Mouse (Mus musculus) kidney, embryonic 14.5 days (tissue): ENCODE data around the gene Map2k5. TPM values are rescaled to one million over a fixed set of nuclear protein-coding genes. Genes with fewer than 3 reads are reported as not detected.

Experiments
- ATAC-seq: fragments of 200-750 bp; cut with Nextera tagmentation; 2 replicates; pipeline ENCODE4 v1.8.0; 2017; ENCODE audit warnings: moderate number of reproducible peaks, mild to moderate bottlenecking, moderate TSS enrichment, moderate library complexity; ENCODE audit not compliant: low FRiP score, low TSS enrichment
- H3K27ac ChIP-seq: fragments of 300-500 bp; sonication (generic); 2 replicates; pipeline ENCODE4 v1.5.1; 2014; ENCODE audit warnings: low read depth, mild to moderate bottlenecking, low read length, moderate library complexity, mixed read lengths
- H3K27me3 ChIP-seq: fragments of 300-500 bp; sonication (generic); 2 replicates; pipeline ENCODE4 v1.6.1; 2014; ENCODE audit warnings: mild to moderate bottlenecking, low read length; ENCODE audit not compliant: control insufficient read depth, insufficient read depth
- H3K36me3 ChIP-seq: fragments of 300-500 bp; sonication (generic); 2 replicates; pipeline ENCODE4 v1.6.1; 2014; ENCODE audit warnings: low read length, mixed read lengths; ENCODE audit not compliant: control insufficient read depth, insufficient read depth
- H3K4me1 ChIP-seq: fragments of 300-500 bp; sonication (generic); 2 replicates; pipeline ENCODE4 v1.6.1; 2014; ENCODE audit warnings: low read length, mixed read lengths; ENCODE audit not compliant: control insufficient read depth, insufficient read depth
- H3K4me2 ChIP-seq: fragments of 300-500 bp; sonication (generic); replicated peaks from 2 replicates; pipeline ENCODE4 v1.6.1; 2014; ENCODE audit warnings: low read depth, mild to moderate bottlenecking, low read length
- H3K4me3 ChIP-seq: fragments of 300-500 bp; sonication (generic); 2 replicates; pipeline ENCODE4 v1.5.1; 2014; ENCODE audit warnings: mild to moderate bottlenecking, low read length
- H3K9ac ChIP-seq: fragments of 300-500 bp; sonication (generic); 2 replicates; pipeline ENCODE4 v1.6.1; 2014; ENCODE audit warnings: low read depth, mild to moderate bottlenecking, low read length, moderate library complexity
- H3K9me3 ChIP-seq: fragments of 300-500 bp; sonication (generic); 2 replicates; pipeline ENCODE4 v1.6.1; 2016; ENCODE audit warnings: low read length; ENCODE audit not compliant: control insufficient read depth
- WGBS: fragments of 180-500 bp; shearing (Covaris S2); extraction: QIAGEN DNeasy Blood & Tissue Kit; methylation state at CpG from one replicate; pipeline ENCODE4 v1.1.7; 2014; 5-methylcytosine and 5-hydroxymethylcytosine counted together
- polyA plus RNA-seq: library from polyadenylated mRNA; unstranded; fragments of >200 nt; fragmentation: Nextera tagmentation; extraction: Ambion mirVana; gene quantifications from 2 replicates; pipeline ENCODE4 v1.2.1, GENCODE M21; 2014

Map2k5 gene
- polyA plus RNA-seq, 1 experiment from 2014 or later: 40.3 TPM

DNA sequence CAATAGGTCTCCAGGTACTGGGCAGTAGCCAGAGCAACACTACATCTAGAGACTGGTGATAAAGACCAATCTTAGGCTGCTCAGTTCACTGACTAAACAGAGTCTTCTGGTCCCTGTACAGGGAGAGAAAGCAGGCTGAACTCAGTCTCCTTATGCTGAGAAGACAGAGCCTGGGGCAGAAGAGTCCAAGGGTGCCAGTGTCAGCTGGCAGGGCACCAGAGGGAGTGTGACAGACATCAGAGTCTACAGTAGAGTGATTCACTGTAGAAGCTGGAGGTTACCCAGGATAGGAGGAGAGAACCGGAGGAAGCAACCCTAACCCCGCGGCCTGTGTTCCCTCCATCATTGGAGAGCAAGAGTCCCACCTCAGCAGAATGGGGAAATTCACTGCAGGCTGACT, 79.0 kb downstream of the Map2k5 start:
- H3K27me3 ChIP-seq: no peaks in the 10 kb centered on the region
- WGBS: 91% methylated on average over 3 of the region's 3 CpGs
- no peak overlapping the region for H3K4me2 ChIP-seq
- peaks cover 8% of the 10 kb centered on the region; the same call in 1 of the 2 replicates for H3K4me1 ChIP-seq
- no peak overlapping the region for H3K4me3 ChIP-seq
- no peak for ATAC-seq
- H3K27ac ChIP-seq: no peak overlapping the region
- no peaks in the 10 kb centered on the region for H3K36me3 ChIP-seq
- peaks cover 3% of the 10 kb centered on the region; the same call in 1 of the 2 replicates for H3K9me3 ChIP-seq
- no peak overlapping the region for H3K9ac ChIP-seq

DNA sequence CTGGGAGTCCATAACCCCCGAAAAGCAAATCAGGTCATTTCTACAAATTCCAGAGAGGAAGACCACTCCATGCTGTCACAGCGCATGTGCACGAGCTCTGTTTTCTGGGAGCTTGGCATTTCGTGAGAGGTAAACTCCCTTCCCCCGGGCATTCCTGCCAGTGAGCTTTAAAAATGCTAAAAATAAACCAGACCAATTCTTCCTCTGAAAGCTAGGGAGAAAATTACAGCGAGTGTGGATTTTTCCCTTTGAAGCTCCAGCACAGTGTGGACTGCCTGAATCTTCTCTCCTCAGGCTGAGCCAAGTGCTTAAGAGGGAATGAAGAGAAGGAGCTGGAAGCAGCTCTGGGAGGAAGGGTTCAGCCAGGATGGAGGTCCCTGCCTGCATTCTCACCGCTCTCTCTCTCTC, 82.1 kb downstream of the Map2k5 start:
- Histone ChIP-seq H3K4me2 (no peak overlapping the region), H3K9me3 (peaks cover 3% of the 10 kb centered on the region; the same call in 1 of the 2 replicates), H3K9ac (no peak overlapping the region), H3K36me3 (peaks cover 14% of the 10 kb centered on the region; the same call in 1 of the 2 replicates), H3K27me3 (no peaks in the 10 kb centered on the region), H3K4me3 (no peak overlapping the region), H3K27ac (no peak overlapping the region), H3K4me1 (peaks cover 8% of the 10 kb centered on the region; the same call in 1 of the 2 replicates)
- no peak for ATAC-seq
- 75% methylated on average over 7 of the region's 7 CpGs for WGBS

DNA sequence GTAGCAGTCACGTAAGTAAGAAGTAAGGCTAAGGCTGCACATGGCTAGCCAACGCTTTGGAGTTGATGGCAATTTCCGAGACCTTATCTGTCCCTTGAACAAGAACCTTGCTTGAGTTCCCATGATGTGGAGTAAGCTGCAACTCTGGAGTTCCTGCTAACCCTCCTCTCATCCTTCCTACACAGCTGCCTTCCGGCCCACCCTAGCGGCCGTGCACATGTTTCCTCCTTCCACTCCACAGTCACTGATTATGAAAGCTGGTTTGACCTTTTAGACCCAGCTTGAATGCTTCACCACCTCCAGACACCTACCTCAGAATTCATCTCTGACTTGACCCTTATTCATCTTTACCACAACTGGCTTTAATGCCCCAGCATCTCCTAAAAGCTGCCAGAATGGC, 82.9 kb downstream of the Map2k5 start:
- H3K9ac ChIP-seq: no peak overlapping the region
- H3K4me2 ChIP-seq: no peak overlapping the region
- 62% methylated on average over 6 of the region's 6 CpGs for whole genome bisulfite sequencing
- no peaks in the 10 kb centered on the region for H3K9me3 ChIP-seq
- no peak overlapping the region for H3K4me3 ChIP-seq
- peaks cover 8% of the 10 kb centered on the region; the same call in 1 of the 2 replicates for H3K4me1 ChIP-seq
- H3K27me3 ChIP-seq: no peaks in the 10 kb centered on the region
- ATAC-seq: no peak
- no peak overlapping the region for H3K27ac ChIP-seq
- peaks cover 17% of the 10 kb centered on the region; the same call in 1 of the 2 replicates for H3K36me3 ChIP-seq

- Histone ChIP-seq H3K4me1 (peaks cover 8% of the 10 kb centered on the region; the same call in 1 of the 2 replicates), H3K4me3 (no peak overlapping the region), H3K4me2 (no peak overlapping the region), H3K27me3 (no peaks in the 10 kb centered on the region), H3K36me3 (peaks cover 20% of the 10 kb centered on the region; the same call in 1 of the 2 replicates), H3K9ac (no peak overlapping the region), H3K27ac (no peak overlapping the region), H3K9me3 (no peaks in the 10 kb centered on the region)
- peak; percentile 35; the same call in 1 of the 2 replicates for ATAC-seq
- WGBS: 13% methylated on average over 13 of the region's 13 CpGs
Measured at GRCm38 (mm10) chr9:63293781-63294480, 83.8 kb downstream of the Map2k5 start.

DNA sequence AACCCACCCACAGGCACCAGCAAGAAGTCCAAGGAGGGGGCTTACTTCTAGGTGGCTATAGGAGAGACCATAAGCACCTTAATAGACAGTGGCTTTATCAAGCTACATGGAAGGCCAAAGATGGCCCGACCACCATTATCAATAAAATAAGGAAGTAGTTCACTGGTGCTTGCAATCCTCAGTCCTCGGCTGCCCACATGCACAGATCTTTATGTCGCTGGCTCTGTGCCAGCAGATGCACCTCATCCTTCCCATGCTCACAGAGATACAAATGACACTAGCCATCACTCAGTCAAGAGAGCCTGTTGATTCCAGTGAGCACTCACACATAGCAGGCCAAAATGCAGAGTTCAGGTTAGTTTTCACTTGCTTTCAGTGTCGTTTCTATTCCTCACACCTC, 89.0 kb downstream of the Map2k5 start:
- no peaks in the 10 kb centered on the region for H3K9me3 ChIP-seq
- ATAC-seq: no peak
- 85% methylated on average over 4 of the region's 4 CpGs for WGBS
- H3K4me3 ChIP-seq: no peak overlapping the region
- no peaks in the 10 kb centered on the region for H3K4me1 ChIP-seq
- no peaks in the 10 kb centered on the region for H3K27me3 ChIP-seq
- H3K36me3 ChIP-seq: peaks cover 23% of the 10 kb centered on the region; the same call in 1 of the 2 replicates
- H3K9ac ChIP-seq: no peak overlapping the region
- H3K4me2 ChIP-seq: no peak overlapping the region
- H3K27ac ChIP-seq: no peak overlapping the region

- 93% methylated on average over 9 of the region's 9 CpGs for WGBS
Measured at GRCm38 (mm10) chr9:63284392-63284791, 93.3 kb downstream of the Map2k5 start.

DNA sequence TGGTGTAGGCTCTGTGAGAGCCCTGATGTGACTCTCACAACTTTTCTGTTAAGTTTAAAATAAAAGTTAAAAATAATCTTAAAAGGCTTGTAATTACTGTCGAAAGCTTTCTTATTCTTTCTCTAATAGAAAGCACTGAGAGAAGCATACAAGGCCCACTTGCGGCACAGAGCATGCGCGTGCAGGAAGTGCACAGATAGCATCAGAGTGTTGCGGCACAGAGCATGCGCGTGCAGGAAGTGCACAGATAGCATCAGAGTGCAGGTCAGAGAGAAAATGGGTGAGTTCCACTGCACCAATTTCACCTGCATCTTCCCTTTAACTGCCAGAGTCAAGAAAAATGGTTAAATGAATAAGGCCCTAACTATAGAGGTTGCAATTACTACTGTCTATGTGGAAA, 95.7 kb downstream of the Map2k5 start:
- 86% methylated on average over 7 of the region's 7 CpGs for WGBS

More at GRCm38 (mm10) chr9:63284392-63284791, 93.3 kb downstream of the Map2k5 start:
- Histone ChIP-seq H3K4me2 (no peak overlapping the region), H3K27ac (no peak overlapping the region), H3K4me3 (no peak overlapping the region), H3K9me3 (no peaks in the 10 kb centered on the region), H3K27me3 (no peaks in the 10 kb centered on the region), H3K36me3 (peaks cover 3% of the 10 kb centered on the region; the same call in 1 of the 2 replicates), H3K9ac (no peak overlapping the region), H3K4me1 (no peaks in the 10 kb centered on the region)
- no peak for ATAC-seq

DNA sequence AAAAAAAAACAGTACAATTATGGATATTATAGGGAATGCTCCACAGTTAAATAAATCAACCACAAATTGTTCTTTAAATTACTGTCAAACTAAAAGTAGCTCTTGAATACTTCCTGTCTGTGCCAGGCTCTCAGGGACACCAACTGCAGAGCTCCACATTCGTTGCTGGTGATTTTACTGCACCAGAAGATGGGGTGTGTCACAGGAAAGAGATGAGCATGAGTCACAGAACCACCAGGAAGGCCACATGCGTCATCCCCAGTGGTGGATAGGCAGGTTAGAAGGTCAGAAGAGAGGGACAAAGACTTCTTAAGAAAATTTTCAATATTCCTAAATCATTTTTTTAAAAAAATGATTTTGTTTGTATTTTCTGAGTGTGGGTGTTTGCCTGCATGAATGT, 96.6 kb downstream of the Map2k5 start:
- ATAC-seq: no peak
- WGBS: 82% methylated on average over 2 of the region's 2 CpGs
- H3K4me2 ChIP-seq: no peak overlapping the region
- no peak overlapping the region for H3K9ac ChIP-seq
- H3K4me3 ChIP-seq: no peak overlapping the region
- H3K36me3 ChIP-seq: no peaks in the 10 kb centered on the region
- H3K27ac ChIP-seq: no peak overlapping the region
- H3K9me3 ChIP-seq: no peaks in the 10 kb centered on the region
- no peaks in the 10 kb centered on the region for H3K4me1 ChIP-seq
- H3K27me3 ChIP-seq: no peaks in the 10 kb centered on the region

More for the DNA sequence above, 95.7 kb downstream of the Map2k5 start:
- Histone ChIP-seq H3K27me3 (no peaks in the 10 kb centered on the region), H3K4me1 (no peaks in the 10 kb centered on the region), H3K9ac (no peak overlapping the region), H3K27ac (no peak overlapping the region), H3K4me2 (no peak overlapping the region), H3K9me3 (no peaks in the 10 kb centered on the region), H3K4me3 (no peak overlapping the region), H3K36me3 (no peaks in the 10 kb centered on the region)
- ATAC-seq: no peak

GRCm38 (mm10) chr9:63273781-63274180, 103.9 kb downstream of the Map2k5 start:
- 51% methylated on average over 6 of the region's 6 CpGs for WGBS
- no peaks in the 10 kb centered on the region for H3K27me3 ChIP-seq
- no peak overlapping the region for H3K9ac ChIP-seq
- H3K36me3 ChIP-seq: no peaks in the 10 kb centered on the region; the same call in 1 of the 2 replicates
- no peak overlapping the region for H3K27ac ChIP-seq
- H3K4me2 ChIP-seq: no peak overlapping the region
- H3K9me3 ChIP-seq: no peaks in the 10 kb centered on the region
- no peak for ATAC-seq
- no peak overlapping the region for H3K4me3 ChIP-seq
- H3K4me1 ChIP-seq: no peaks in the 10 kb centered on the region
